Mouse (Mus musculus): ENCODE measurements around the gene Adam11. TPM values are rescaled to one million over a fixed set of nuclear protein-coding genes. Genes with fewer than 3 reads are reported as not detected.

Adam11 gene
- polyA plus RNA-seq, 1 experiment from 2014 or later, result 9.1 TPM

- H3K36me3 ChIP-seq, result peaks cover 6% of the 10 kb centered on the region; the same call in 1 of the 2 replicates
- no peaks in the 10 kb centered on the region for H3K27me3 ChIP-seq (replicated peaks)
- no peak overlapping the region for H3K27ac ChIP-seq (ENCODE audit: poor library complexity, severe bottlenecking)
- ATAC-seq (ENCODE audit: insufficient number of reproducible peaks, low FRiP score), result no peak
- H3K9me3 ChIP-seq (replicated peaks), result no peaks in the 10 kb centered on the region
- no peak overlapping the region for H3K4me2 ChIP-seq
- H3K9ac ChIP-seq, result 0 out of 2 replicates have a peak overlapping the region, but pooled peaks have one; percentile 33
- WGBS, result 77% methylated on average over 8 of the region's 8 CpGs
- H3K4me3 ChIP-seq, result no peak overlapping the region
- H3K4me1 ChIP-seq (replicated peaks), result peaks cover 67% of the 10 kb centered on the region
Measured at GRCm38 (mm10) chr11:102779081-102779638, 17.9 kb downstream of the Adam11 start.

GRCm38 (mm10) chr11:102779824-102780223 is 18.6 kb downstream of the Adam11 start:
- Histone ChIP-seq H3K9me3 (replicated peaks) (no peaks in the 10 kb centered on the region), H3K4me1 (replicated peaks) (peaks cover 73% of the 10 kb centered on the region), H3K27me3 (replicated peaks) (no peaks in the 10 kb centered on the region), H3K27ac (ENCODE audit: poor library complexity, severe bottlenecking) (peak overlapping the region; percentile 30; the same call in 1 of the 2 replicates), H3K4me3 (no peak overlapping the region), H3K36me3 (peaks cover 6% of the 10 kb centered on the region; the same call in 1 of the 2 replicates), H3K4me2 (peak overlapping the region; percentile 50; the same call in 1 of the 2 replicates), H3K9ac (peak overlapping the region; percentile 23; the same call in 1 of the 2 replicates)
- ATAC-seq (ENCODE audit: insufficient number of reproducible peaks, low FRiP score), result no peak
- WGBS, result 56% methylated on average over 7 of the region's 7 CpGs

GRCm38 (mm10) chr11:102780271-102780985 is 19.2 kb downstream of the Adam11 start:
- peak overlapping the region; percentile 40 for H3K9ac ChIP-seq
- 39% methylated on average over 11 of the region's 11 CpGs for WGBS
- H3K4me1 ChIP-seq (replicated peaks), result peaks cover 71% of the 10 kb centered on the region
- H3K27me3 ChIP-seq (replicated peaks), result no peaks in the 10 kb centered on the region
- peaks cover 6% of the 10 kb centered on the region; the same call in 1 of the 2 replicates for H3K36me3 ChIP-seq
- H3K4me3 ChIP-seq, result no peak overlapping the region
- no peaks in the 10 kb centered on the region for H3K9me3 ChIP-seq (replicated peaks)
- ATAC-seq (ENCODE audit: insufficient number of reproducible peaks, low FRiP score), result no peak
- H3K27ac ChIP-seq (ENCODE audit: poor library complexity, severe bottlenecking), result peak overlapping the region; percentile 30; the same call in 1 of the 2 replicates
- H3K4me2 ChIP-seq, result peak overlapping the region; percentile 50

GRCm38 (mm10) chr11:102780986-102781351 is 19.7 kb downstream of the Adam11 start:
- 34% methylated on average over 10 of the region's 10 CpGs for WGBS
- Histone ChIP-seq H3K36me3 (peaks cover 6% of the 10 kb centered on the region; the same call in 1 of the 2 replicates), H3K4me3 (no peak overlapping the region), H3K4me1 (replicated peaks) (peaks cover 69% of the 10 kb centered on the region), H3K9me3 (replicated peaks) (no peaks in the 10 kb centered on the region), H3K27me3 (replicated peaks) (no peaks in the 10 kb centered on the region), H3K27ac (ENCODE audit: poor library complexity, severe bottlenecking) (peak overlapping the region; percentile 30; the same call in 1 of the 2 replicates), H3K9ac (peak overlapping the region; percentile 40), H3K4me2 (peak overlapping the region; percentile 50)
- no peak for ATAC-seq (ENCODE audit: insufficient number of reproducible peaks, low FRiP score)

GRCm38 (mm10) chr11:102781523-102781922 is 20.3 kb downstream of the Adam11 start:
- Histone ChIP-seq H3K27me3 (replicated peaks) (no peaks in the 10 kb centered on the region), H3K4me3 (no peak overlapping the region), H3K9me3 (replicated peaks) (no peaks in the 10 kb centered on the region), H3K36me3 (peaks cover 5% of the 10 kb centered on the region; the same call in 1 of the 2 replicates), H3K4me2 (no peak overlapping the region), H3K4me1 (replicated peaks) (peaks cover 69% of the 10 kb centered on the region), H3K27ac (ENCODE audit: poor library complexity, severe bottlenecking) (no peak overlapping the region), H3K9ac (no peak overlapping the region)
- ATAC-seq (ENCODE audit: insufficient number of reproducible peaks, low FRiP score), result no peak
- 84% methylated on average over 4 of the region's 4 CpGs for WGBS

GRCm38 (mm10) chr11:102783443-102783842 is 22.2 kb downstream of the Adam11 start:
- ATAC-seq (ENCODE audit: insufficient number of reproducible peaks, low FRiP score), result peak; percentile 38
- 21% methylated on average over 7 of the region's 7 CpGs for WGBS
- H3K4me2 ChIP-seq, result peak overlapping the region; percentile 42; the same call in 1 of the 2 replicates
- peaks cover 67% of the 10 kb centered on the region for H3K4me1 ChIP-seq (replicated peaks)
- no peaks in the 10 kb centered on the region for H3K36me3 ChIP-seq
- no peaks in the 10 kb centered on the region for H3K9me3 ChIP-seq (replicated peaks)
- H3K9ac ChIP-seq, result peak overlapping the region; percentile 44; the same call in 1 of the 2 replicates
- H3K27ac ChIP-seq (ENCODE audit: poor library complexity, severe bottlenecking), result peak overlapping the region; percentile 82
- H3K4me3 ChIP-seq, result no peak overlapping the region
- no peaks in the 10 kb centered on the region for H3K27me3 ChIP-seq (replicated peaks)

GRCm38 (mm10) chr11:102787688-102788177 is 26.5 kb downstream of the Adam11 start:
- WGBS, result 50% methylated on average over 5 of the region's 5 CpGs
- Histone ChIP-seq H3K27ac (ENCODE audit: poor library complexity, severe bottlenecking) (peak overlapping the region; percentile 3; the same call in 1 of the 2 replicates), H3K9ac (no peak overlapping the region), H3K27me3 (replicated peaks) (no peaks in the 10 kb centered on the region), H3K9me3 (replicated peaks) (no peaks in the 10 kb centered on the region), H3K36me3 (no peaks in the 10 kb centered on the region), H3K4me2 (no peak overlapping the region), H3K4me3 (no peak overlapping the region), H3K4me1 (replicated peaks) (peaks cover 57% of the 10 kb centered on the region)
- ATAC-seq (ENCODE audit: insufficient number of reproducible peaks, low FRiP score), result no peak

GRCm38 (mm10) chr11:102791682-102792445 is 30.6 kb downstream of the Adam11 start:
- H3K36me3 ChIP-seq, result peaks cover 6% of the 10 kb centered on the region; the same call in 1 of the 2 replicates
- H3K9ac ChIP-seq, result peak overlapping the region; percentile 55
- WGBS, result 27% methylated on average over 14 of the region's 14 CpGs
- peaks cover 57% of the 10 kb centered on the region for H3K4me1 ChIP-seq (replicated peaks)
- no peaks in the 10 kb centered on the region for H3K27me3 ChIP-seq (replicated peaks)
- H3K4me3 ChIP-seq, result no peak overlapping the region
- no peak for ATAC-seq (ENCODE audit: insufficient number of reproducible peaks, low FRiP score)
- H3K27ac ChIP-seq (ENCODE audit: poor library complexity, severe bottlenecking), result peak overlapping the region; percentile 79
- no peaks in the 10 kb centered on the region for H3K9me3 ChIP-seq (replicated peaks)
- peak overlapping the region; percentile 31 for H3K4me2 ChIP-seq

GRCm38 (mm10) chr11:102794157-102794556 is 32.9 kb downstream of the Adam11 start:
- H3K9ac ChIP-seq, result 0 out of 2 replicates have a peak overlapping the region, but pooled peaks have one; percentile 46
- H3K36me3 ChIP-seq, result peaks cover 22% of the 10 kb centered on the region
- H3K4me3 ChIP-seq, result no peak overlapping the region
- H3K4me2 ChIP-seq, result peak overlapping the region; percentile 21; the same call in 1 of the 2 replicates
- no peaks in the 10 kb centered on the region for H3K27me3 ChIP-seq (replicated peaks)
- peak overlapping the region; percentile 78 for H3K27ac ChIP-seq (ENCODE audit: poor library complexity, severe bottlenecking)
- H3K9me3 ChIP-seq (replicated peaks), result no peaks in the 10 kb centered on the region
- peak; percentile 33; the same call in 1 of the 2 replicates for ATAC-seq (ENCODE audit: insufficient number of reproducible peaks, low FRiP score)
- WGBS, result 31% methylated on average over 8 of the region's 8 CpGs
- peaks cover 45% of the 10 kb centered on the region for H3K4me1 ChIP-seq (replicated peaks)

GRCm38 (mm10) chr11:102803453-102803852 is 42.2 kb downstream of the Adam11 start:
- ATAC-seq (ENCODE audit: insufficient number of reproducible peaks, low FRiP score), result no peak
- H3K36me3 ChIP-seq, result peaks cover 66% of the 10 kb centered on the region

More at GRCm38 (mm10) chr11:102803453-102803852, 42.2 kb downstream of the Adam11 start:
- Histone ChIP-seq H3K9ac (no peak overlapping the region), H3K27ac (ENCODE audit: poor library complexity, severe bottlenecking) (no peak overlapping the region), H3K4me2 (no peak overlapping the region), H3K27me3 (replicated peaks) (no peaks in the 10 kb centered on the region), H3K4me1 (replicated peaks) (peaks cover 27% of the 10 kb centered on the region), H3K9me3 (replicated peaks) (no peaks in the 10 kb centered on the region), H3K4me3 (no peak overlapping the region)
- WGBS, result 83% methylated on average over 5 of the region's 5 CpGs
